Mouse (Mus musculus): ENCODE results near the gene Fpr-rs7.

Gene Fpr-rs7

DNA sequence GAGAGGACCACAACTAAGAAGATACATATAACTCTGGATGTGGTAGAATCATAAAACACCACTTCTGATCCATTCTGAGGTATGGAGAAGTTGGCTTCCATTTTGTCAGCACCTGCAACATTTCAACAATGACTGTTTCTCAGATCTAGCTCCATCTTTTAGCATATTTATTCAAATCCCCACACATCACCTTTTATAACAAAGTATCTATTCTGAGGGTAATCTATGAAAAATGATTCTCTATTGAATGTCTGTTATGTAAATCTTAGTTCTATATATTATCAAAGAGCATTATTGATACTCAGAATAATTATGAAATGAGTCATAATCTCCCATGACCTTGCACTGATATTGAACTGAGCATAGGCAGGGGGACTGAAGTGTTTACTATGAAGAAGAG, at the start of gene Fpr-rs7:
TSS of gene Fpr-rs7 (minus strand) at position 101 of the 400 bp plus-strand sequence.
- DNase-seq = no peak

DNA sequence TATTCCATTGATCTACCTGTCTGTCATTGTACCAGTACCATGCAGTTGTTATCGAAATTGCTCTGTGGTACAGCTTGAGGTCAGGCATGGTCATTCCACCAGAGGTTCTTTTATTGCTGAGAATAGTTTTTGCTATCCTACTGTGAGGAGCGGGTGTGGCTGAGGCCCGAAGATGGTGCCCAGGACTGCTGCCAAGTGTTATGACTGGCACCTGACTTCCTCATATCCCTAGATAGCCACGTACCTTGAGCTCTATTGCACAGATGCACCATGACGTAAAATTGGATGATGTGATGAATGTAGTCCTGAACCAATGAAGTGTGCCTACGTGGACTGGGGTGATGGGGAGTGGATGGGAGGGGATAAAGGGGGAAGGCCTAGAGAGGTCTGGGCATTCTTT, 39.9 kb downstream of the Fpr-rs7 start:
- no peak for DNase-seq

DNA sequence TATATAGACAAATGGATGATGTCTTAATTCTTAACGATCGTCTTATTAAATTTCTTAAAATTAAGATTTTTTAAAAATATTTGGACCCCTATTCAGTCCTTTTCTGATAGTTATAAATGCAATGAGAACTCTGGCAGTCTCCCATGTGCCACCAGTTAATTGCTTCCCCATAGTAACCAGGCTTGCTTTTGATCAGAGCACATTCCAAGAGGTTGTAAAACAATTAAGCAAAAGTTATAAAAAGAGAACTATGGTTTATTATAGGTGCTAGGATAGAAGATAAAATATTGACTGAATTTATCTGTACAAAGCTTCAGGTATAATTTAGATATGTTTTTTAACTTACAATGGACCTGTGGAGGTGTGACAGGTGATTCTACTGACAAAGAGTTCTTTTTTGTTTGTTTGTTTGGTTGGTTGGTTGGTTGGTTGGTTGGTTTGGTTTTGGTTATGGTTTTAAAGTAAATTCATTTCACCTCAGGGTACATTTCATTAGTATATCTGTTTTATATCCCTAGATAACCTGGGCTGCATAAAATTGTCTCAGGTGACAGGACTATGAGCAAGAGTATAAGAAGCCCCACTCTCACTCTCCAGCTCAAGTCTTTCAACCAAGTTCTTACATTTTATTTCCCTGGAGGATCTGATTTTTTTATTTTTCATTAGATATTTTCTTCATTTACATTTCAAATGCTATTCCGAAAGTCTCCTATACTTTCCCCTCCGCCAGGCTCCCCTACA, 42.2 kb downstream of the Fpr-rs7 start:
- DNase-seq = no peak
